Mouse (Mus musculus) erythroblast, embryonic 14.5 days (primary cell): Measurements from ENCODE around the gene Fpgs.

Source experiments
- GATA1 ChIP-seq: IDR thresholded peaks from 2 replicates; pipeline ENCODE4 v1.6.1; 2012; ENCODE audit warnings: low read length, inconsistent platforms, mixed read lengths
- TAL1 ChIP-seq: IDR thresholded peaks from 3 replicates; pipeline ENCODE4 v1.6.1; 2012; ENCODE audit warnings: low read length, inconsistent platforms, mixed read lengths

GRCm38 (mm10) chr2:32706971-32707370 is 3.0 kb upstream of the Fpgs start:
- TF ChIP-seq TAL1: no peak
- no peak for TF ChIP-seq GATA1
